Mouse (Mus musculus) C2C12 (cell line): ENCODE data around the gene Gpr162.

Experiments
- CEBPB ChIP-seq: IDR thresholded peaks from one replicate; pipeline ENCODE4 v1.6.1; 2011; ENCODE audit warnings: low read depth, mild to moderate bottlenecking, control low read depth, moderate library complexity
- CTCF ChIP-seq: IDR thresholded peaks from one replicate; pipeline ENCODE4 v1.5.1; 2011; ENCODE audit not compliant: control insufficient read depth, insufficient read depth, insufficient read length
- FOSL1 ChIP-seq: IDR thresholded peaks from one replicate; pipeline ENCODE4 v1.8.0; 2011; ENCODE audit warnings: mild to moderate bottlenecking, low read length; ENCODE audit not compliant: poor library complexity, insufficient read depth, severe bottlenecking
- MAX ChIP-seq: IDR thresholded peaks from one replicate; pipeline ENCODE4 v1.6.1; 2011; ENCODE audit warnings: mild to moderate bottlenecking, control low read depth
- MYOD1 ChIP-seq: IDR thresholded peaks from one replicate; pipeline ENCODE4 v1.6.1; 2011; ENCODE audit warnings: low read depth; ENCODE audit not compliant: control insufficient read depth, insufficient read length
- USF1 ChIP-seq: IDR thresholded peaks from one replicate; pipeline ENCODE4 v1.6.1; 2011; ENCODE audit warnings: low read depth, mild to moderate bottlenecking, control low read depth, moderate library complexity

DNA sequence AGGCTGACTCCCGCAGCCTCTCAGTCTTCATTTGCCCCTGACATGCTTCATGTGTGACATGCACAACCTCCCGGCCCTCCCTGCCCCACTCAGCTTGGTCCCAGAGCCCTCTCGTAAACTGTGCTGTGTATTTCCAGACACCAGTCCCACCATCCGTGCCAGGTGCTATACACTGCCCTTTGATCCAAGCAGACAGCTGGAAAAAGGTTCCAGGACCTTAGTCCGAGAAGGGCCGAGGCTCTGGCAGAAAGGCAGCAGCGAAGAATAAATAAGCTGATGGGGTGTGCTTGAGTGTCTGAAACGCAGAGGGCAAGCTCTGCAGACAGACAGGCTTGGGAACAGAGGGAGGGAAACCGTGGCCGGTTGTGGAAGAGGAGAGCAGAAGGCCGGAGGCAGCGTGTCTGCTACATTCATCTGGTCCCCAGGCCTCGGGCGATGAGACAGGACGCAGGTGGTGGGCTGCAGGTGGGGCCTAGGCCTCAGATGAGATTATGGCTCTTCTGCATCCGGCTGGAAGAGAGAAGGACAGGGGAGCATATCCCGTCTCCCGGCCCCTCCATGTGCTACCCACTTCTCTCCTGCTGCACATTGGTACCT, 2.1 kb upstream of the Gpr162 start:
- TF ChIP-seq MAX (no peak), MYOD1 (no peak), CTCF (no peak), FOSL1 (no peak), CEBPB (no peak), USF1 (no peak)
